Mouse (Mus musculus): ENCODE data around the gene Adgb.
"Not testable (repeated sequence)": the region's sequence is repeated elsewhere in the genome, so short reads cannot be mapped to it uniquely, and the experiment has no call there.

Adgb gene

DNA sequence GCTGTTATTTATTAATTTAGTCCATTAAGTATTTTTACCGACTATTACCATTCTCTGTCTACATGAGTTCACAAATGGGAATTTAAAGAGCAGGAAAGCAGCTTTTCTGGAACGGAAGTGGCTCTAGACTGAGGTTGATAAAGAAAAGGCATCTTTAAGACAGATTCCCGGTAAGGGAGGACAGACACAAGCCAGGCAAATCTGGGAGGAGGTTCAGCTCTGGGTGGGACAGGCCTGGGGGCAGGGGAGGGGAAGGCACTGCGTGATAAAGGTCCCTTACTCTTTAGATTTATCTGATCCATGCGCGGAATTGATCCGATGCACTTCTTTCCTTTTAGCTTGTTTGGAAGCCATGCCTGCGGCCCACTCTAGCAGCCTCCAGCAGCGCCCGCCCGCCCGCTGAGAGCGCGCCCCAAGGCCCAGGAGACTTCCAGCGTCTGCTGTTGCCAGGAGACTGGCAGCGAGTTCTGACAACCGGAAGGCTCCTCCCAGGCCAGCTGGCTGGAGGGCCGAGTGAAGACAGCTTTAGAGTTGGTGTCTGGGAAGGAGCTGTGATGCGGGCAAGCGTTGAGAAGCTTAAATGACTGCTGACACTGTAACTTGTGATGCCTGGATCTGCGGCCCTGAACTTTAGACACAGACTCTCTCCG is at the start of gene Adgb:
Adgb (minus strand) TSS at position 366 of the 650 bp plus-strand sequence.
- DNase-seq (ENCODE audit: low read depth, low spot score) = peak; percentile 21

DNA sequence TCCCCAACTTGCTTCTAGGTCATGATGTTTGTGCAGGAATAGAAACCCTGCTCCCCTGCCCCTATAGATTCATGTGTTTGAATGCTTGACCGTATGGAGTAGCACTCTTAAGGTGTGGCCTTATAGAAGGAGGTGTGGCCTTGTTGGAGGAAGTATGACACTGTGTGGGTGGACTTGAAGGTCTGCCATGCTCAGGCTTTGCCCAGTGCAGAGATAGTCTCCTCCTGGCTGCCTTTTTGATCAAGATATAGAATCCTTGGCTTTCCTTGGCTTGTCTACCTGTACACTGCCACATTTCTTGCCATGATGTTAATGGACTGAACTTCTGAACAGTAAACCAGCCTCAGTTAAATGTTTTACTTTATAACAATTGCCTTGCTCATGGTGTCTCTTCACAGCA is 8.0 kb upstream of the Adgb start:
- no peak for DNase-seq (ENCODE audit: low read depth, low spot score)

DNA sequence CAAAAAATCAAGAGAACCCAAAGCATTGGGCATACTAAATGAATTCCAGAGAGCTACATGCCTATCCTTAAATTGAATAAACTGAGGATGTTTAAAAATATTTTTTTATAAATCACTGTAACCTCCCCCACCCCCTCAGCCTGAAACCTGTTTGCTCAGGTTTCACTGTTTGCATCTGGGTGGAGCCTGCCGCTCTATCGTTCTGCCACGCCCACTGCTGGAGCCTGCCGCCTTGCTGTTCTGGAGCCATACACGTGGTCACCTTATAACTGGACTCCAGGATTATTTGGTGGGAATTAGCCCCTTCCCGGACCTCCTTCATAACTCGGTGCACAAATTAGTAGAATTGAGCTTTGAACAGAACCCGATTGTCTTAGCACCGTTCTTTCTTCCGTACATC is 5.3 kb upstream of the Adgb start:
- not testable (repeated sequence) for DNase-seq (ENCODE audit: low read depth, low spot score)

DNA sequence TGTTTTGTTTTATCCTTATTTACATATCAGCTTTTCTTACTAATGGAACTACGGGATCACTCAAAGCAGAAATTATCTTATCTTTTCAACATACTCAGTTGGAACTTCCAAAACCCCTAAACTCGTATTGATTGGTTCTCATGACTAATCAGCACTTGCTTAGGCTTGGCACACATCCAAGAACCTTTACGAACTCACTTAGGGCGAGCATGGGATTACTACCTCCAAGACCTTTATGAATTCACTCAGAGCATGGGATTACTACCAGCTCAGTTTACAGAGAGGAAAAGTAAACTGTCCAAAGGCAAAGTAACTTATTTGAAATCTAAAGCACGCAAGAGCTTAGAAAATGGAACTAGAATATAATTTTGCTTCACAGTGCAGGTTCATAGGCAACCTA is 4.8 kb upstream of the Adgb start:
- DNase-seq (ENCODE audit: low read depth, low spot score) = no peak

DNA sequence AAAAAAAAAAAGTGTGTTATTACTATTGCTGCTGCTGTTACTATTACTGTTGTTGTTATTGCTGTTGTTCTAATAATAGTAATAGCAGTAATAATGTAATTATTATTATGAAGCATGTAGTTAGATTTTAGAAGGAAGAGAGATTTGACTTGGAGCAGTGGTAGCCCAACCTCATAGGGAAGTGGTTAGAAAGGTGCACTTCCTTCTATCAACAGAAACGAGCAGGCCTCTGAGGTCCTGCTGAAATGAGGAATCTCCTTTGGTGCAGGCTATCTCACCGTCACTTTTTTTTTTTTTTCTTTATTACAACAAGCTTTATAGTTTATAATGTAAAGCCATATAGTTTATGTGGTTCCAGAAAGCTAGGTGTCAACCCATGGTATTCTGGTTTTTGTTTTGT is 4.4 kb upstream of the Adgb start:
- DNase-seq (ENCODE audit: low read depth, low spot score) = no peak

DNA sequence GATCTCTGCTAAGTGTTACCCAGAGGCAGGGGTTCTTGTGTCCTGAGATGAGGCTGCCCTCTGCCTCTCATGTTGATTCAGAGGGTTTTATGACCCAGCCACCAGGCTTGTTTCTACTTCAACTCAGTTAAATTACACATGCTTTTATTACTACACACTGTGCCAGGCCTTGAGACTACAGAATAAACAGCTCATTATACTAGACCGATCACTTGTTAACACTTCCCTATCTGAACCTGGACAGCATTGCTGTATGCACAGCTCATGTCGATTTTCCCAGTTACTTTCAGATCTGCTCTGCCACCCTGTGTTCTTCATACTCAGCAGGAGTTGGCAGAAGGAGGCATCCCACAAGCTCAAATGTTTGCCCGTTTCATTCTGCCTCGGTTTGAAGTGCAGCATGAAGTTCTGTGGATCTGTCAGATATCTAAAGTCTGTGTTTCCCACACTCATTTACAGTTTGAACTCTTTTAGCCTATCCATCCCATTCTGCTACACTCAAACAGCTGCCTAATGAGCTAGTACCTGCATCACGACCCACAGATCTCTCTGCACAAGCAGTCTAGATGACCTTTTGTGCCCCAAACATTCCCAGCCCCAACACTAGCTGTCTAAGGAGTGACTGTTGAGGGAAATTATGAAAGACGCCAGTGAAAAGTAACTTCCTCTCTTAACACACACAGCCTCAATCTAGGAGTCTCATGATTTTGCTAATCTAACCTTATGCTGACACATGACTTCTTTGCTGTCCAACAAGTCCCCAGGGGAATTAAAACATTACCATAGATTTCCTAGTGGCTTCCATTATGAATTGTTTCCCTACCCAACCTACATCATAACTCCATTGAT is 3.2 kb downstream of the Adgb start:
- peak; percentile 11 for DNase-seq (ENCODE audit: low read depth, low spot score)

DNA sequence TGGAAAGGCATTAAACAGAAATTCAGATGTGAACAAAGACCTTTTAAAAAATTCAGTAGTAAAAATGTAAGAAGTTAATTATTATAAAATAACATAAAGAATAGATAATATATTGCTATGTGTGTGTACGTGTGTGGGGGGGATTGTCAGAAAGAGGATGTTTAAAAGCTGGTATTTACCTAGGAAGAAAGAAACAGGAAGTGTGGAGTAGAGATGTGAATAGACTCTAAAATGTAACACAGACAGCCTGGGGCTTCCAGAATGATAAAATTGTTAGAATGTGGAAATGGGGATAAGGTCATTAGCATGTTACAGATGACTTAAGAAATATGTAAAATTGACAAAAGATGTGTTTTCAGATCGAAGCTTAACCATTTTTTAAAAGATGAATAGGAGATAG is 12.0 kb downstream of the Adgb start:
- no peak for DNase-seq (ENCODE audit: low read depth, low spot score)

DNA sequence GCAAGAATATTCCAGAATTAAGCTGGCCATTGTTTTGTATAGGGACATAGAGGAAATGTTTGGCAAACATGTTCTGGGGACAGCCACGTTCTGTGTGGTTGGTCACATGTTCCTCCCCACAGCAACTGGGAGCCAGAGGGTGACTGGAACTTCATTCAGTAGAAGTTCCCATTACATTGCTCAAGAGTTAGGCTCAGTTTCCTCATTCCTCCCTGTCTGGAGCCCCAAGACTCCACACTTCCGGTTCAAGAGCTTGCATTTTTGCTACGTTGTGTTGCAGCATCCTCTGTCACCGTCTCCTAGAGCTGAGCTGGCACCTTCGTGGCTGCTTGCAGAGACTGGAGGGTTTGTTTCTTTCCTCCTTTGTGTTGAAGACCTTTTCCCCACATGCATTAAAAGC is 15.1 kb downstream of the Adgb start:
- peak; percentile 15 for DNase-seq (ENCODE audit: low read depth, low spot score)

DNA sequence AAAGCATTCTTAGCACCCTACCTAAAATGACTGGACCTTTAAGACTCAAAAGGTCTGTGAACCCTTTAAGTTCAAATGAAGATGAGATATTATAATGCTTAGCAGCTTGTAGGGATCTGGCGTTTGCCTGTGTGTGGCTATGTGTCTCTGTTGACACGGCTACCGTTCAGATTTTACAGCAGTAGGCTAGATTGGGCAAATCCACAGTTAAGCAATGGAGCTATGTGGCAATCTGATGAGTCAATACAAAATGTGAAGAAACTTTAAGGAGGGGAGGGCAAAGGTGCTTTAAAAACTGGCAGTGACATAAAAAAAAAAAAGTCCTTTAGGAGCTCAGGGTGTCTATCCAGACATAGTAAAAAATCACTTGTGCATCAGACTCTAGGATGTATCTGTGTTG is 23.1 kb downstream of the Adgb start:
- no peak for DNase-seq (ENCODE audit: low read depth, low spot score)

DNA sequence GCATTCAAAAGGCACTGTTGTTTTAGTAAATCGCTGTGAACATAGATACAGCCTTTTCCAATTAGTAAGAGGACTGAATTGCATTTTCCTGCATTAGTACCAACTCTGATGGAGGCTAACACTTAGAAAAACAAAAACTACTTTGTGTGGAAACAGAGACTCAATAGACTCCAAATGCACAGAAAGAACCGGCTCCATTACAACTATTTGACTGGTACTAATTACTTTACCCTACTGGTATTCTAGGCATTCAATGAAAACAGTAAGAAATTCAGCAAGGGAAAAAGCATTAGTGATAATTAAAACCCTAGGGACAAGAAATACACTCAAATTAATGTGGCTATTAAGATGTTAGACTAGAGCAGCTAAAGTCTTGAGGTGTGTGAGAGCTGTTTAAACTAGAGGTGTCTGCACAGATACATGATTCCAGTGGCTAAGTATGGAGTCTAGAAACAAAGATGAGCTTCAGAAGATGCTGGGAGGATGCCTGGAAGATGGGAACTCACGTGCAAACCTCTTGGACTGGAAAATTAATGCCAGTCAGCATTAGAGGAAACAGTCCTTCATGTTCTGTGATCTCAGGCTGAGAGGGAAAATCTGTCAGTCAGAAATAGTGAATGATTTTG is 27.2 kb downstream of the Adgb start:
- DNase-seq (ENCODE audit: low read depth, low spot score) = no peak

DNA sequence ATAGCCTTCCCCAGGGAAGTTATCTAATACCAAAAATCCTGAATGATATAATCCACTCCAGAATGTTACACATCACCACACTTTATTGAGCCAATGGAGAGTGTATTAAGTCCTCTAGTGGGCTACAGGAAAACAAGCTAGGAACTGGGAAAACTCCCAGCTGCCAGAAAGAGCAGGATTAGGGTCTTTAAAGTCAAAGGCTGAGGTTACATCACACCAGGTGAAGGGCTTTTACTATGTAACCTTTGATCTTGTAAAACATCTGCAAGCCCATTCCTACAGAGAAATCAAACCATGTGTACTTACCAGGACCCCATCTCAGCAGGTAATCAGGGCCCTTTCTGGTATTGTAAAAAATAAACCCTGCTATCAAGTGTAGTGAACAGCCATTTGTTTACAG is 28.6 kb downstream of the Adgb start:
- no peak for DNase-seq (ENCODE audit: low read depth, low spot score)

DNA sequence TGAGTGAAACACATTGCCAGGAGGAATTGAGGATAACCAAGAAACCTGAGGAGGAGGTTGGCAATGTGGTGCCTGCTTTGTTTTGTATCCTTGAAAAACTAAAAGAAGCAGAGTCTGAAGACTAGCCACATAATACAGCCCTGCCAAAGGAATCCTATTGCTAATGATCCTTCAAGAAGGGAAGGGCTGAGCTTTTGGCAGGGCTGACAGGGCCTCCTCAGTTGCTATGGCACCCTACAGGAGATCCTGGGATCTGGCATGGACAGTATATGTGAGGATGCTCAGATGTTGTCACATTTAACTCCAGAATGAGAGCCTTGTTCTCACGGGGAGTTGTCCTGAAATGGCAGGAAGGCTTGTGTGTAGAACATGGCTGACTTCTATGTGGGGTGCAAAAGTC is 37.1 kb downstream of the Adgb start:
- no peak for DNase-seq (ENCODE audit: low read depth, low spot score)

DNA sequence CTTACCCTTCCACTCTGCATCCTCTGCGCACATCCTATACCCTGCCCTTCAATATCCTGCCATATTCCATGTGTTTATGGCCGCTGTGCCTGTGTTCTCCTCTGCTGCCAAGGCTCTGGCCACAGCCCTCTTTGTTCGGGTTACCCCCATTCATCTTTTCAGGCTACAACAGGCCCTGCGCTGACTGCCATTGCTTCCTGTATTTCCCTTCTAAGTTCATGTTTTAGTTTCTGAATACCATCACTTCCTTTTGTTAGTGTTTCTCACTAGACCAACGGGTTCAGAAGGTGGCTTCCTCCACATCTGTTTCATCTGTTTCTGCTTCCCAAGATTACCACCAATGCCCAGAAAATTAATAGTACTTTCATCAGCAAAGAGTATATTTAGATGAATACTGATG is 42.5 kb downstream of the Adgb start:
- DNase-seq (ENCODE audit: low read depth, low spot score) = no peak

DNA sequence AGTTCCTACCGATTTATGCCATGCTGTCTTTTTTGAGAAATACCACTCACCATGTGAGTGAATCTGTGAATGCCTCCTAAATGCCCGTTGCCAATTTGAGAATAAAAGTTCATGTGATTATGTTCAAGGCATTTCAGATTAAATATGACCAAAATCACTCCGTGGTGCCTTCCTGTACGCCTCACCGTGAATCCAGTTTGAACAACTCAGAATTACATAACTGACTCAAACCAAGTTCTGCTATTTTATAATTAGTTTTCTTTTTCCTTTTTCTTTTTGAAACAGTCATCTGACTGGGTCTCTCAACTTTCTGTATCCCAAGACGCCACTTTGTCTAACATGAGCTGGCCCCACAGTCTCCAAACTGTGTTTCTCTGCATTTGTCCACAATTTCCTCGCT is 43.1 kb downstream of the Adgb start:
- no peak for DNase-seq (ENCODE audit: low read depth, low spot score)

DNA sequence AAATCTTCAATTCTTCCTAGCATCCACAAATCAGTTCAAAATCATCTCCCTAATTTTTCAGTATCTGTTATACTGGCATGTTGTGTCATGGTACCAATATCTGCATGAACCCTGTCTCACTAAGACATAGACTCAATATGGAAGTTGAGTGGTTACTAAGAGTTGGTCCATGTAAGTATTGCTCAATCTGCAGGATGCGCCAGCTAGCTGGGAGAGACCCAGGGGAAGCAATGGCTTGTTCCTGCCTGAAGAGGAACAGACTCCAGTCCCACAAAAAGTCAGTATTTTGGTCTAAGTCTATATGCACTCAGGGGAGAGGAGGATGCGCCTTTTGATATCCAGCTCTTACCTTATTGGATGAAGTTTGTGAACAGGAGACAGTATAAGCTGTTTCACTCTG is 47.7 kb downstream of the Adgb start:
- DNase-seq (ENCODE audit: low read depth, low spot score) = no peak

DNA sequence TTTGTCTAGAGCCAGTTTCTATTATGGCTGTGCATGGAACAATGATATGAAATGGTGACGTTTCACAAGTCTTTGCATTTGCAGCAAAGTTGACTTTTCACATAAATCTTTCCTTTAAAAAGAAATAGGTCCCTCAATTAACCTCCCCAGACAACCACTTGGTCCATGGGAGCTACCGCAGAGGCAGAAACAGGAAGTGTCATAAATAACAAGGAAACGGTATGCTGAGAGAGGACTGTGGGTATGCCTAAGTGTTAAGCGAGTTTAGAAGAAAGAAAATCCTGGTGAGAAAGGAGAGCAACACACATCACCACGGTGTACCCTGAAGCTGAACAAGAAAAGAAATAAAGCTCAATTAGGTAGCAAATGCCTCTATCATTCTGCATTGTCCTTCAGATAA is 61.1 kb downstream of the Adgb start:
- no peak for DNase-seq (ENCODE audit: low read depth, low spot score)

DNA sequence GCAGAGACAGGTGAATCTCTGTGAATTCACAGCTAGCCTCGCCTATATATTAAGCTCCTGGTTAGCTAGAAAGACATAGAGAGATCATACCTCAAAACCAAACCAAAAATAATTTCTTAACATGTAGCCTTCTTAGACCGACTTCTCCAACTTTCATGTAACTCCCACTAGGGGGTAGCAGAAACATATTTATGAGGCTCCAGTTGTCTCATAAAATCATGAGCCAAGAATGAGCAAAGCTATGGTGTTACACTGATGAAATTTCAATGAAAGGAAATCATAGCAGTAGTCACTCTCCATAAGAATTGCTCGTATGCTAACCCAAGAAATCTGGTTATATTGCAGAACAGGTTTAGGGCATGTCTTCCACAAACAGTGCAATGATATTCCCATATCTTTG is 64.0 kb downstream of the Adgb start:
- peak; percentile 68 for DNase-seq (ENCODE audit: low read depth, low spot score)

DNA sequence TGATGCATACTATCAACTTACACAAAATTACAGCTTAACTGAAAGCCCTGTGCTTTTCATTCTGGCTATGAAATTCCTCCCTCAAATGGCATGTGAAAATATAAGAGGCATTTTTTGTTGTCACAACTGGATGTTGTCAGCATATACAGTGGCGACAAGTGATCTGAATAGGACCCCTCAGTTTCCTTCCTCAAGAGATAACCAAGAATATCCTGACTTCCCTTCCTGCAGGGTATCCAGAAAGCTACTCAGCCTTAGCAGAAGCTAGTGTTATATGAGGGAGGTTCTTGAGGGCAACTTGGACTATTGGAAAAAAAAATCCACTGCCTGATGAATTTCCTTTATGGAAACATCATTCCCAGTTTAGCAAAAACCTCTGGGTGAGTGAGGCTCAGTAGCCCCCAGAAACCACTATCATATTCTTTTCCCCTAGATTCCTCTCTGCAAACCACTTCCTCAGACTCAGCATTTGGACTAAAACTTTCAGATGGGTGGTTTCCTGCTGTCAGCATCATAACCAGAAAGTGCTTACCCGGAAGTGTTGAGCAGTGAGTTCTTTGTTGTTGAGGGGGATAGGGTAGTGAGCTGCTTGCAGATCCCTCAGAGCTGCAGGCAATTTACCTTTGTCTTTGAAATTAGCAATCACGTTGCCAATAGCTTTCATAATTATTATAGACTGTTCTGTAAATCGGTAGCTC is 76.2 kb downstream of the Adgb start:
- no peak for DNase-seq (ENCODE audit: low read depth, low spot score)

DNA sequence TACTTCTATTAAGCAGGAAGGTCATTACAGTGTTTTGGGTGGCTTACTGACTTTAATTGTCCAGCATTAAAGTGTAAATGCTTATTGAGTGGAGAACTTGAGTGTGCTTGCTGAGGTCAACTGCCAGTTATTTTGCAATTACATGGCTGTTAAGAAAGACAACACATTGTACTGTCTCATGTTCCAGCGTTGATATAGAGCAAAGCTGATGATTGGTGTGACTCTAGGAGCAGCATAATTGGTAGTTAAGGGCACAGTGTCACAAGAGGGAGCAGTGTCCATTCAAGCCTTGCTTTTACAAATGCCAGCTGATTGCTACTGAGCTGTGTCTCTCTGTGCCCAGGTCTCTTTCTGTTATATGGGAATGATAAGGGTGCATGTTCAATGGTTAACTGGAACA is 97.5 kb downstream of the Adgb start:
- DNase-seq (ENCODE audit: low read depth, low spot score) = no peak

DNA sequence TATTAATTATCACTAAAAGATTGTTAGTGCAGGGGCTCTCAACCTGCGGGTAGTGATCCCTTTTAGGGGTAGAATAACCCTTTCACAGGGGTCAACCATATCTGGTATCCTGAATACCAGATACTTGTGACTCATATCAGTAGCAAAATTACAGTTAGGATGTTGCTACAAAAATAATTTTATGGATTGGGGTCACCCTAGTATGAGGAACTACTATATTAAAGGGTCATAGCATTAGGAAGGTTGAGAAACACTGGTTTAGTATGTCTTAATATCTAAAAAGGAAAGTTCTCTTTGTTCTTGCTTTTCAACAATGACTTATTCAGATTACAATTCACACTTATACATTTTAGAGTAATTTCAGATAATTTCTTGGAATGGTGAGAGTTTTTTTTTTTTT is 108.1 kb downstream of the Adgb start:
- no peak for DNase-seq (ENCODE audit: low read depth, low spot score)

DNA sequence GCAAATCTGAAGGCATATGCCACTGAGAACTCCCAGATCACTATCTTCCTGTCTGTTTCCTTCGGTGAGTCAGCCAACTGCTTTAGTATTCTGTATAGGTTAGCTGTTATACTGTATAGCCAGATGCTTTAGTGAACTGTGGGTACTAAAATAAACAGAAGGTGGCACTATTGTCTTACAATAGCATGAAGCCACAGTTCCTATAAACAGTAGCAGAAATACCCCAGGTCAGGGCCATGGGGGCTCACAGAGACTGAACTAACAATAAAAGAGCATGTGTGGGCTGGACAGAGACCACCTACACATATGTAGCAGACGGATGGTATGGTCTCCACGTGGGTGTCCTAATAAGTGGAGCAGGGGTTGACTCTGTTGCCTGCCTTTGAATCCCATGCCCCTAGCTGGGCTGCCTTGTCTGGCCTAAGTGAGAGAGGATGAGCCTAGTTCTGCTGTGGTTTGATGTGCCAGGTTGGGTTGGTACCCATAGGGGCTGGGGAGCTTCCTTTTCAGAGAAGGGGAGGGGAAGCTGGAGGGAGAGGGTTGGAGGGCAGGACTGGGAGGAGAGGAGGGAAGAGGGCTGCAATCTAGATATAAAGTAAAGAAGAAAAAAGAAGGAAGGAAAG is 116.4 kb downstream of the Adgb start:
- peak; percentile 29 for DNase-seq (ENCODE audit: low read depth, low spot score)

DNA sequence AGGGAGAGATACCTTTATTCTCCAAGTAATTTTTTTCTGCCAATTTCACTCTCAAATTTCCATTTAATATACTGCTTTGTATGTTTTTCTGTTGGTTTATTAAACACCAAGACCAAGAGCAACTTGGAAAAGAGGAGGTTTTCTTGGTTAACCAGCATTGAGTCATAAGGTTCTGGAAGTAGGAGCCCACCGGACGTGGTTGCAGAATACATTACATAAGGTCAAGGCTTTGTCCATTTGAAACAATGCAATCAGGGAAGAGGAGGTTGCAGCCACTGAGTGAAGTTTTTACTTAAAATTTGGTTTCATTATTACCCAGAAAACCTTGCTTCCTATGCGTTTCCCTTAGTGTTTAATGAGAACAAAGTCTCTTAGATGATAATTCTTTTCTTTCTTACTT is 119.9 kb downstream of the Adgb start:
- DNase-seq (ENCODE audit: low read depth, low spot score) = no peak

All from telencephalon, adult 2 months (tissue).